In the genomic region with DNA sequence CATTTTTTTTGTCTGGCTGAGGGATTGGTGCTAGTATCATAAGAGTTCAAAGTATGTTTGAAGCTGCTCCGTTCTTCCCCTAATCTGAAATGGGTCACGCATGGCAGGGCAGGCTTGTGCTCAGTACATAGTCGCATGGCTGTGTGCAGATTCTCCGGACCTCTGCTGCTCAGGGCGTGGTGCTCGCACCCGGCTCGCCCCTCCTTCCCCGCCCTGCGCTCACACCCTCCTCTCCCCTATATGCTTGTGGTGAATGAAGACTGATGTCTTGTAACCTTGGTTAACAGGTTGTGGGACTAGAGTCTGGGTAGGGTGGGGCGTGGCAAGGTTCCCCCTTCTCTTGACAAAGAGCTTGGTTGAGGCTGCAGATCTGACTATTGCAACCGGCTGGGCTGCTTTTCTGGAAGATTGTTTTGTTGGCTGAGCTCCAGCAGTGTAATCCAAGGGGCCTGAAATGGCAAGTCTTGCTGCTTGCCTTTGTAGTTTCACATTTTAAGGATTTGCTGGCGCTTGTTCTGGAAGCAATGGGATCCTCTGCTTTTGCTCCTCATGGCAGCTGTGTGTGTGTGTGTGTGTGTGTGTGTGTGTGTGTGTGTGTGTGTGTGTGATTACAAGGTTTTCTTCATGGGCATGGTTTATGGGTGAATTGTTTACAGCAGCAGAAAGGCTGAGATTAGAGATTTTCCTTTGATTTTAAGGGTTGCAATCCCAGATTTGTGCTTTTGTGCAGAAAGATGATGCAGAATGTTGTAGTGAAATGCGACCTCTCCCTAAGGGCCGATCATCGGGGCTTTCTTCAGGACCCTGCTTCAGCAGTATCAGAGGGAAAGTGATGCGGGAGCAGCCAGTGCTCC, we compare ENCODE assay signal across 8 mouse cellular contexts.
A peak's percentile ranks its signal among the peaks of the same experiment; 100 is the strongest.
DNase-seq lines count a peak whose midpoint lies in the region; ATAC-seq and TF ChIP-seq lines count a peak whose summit lies in the region.

No protein-coding gene starts in this region.

- no peak overlapping the region for H3K27ac ChIP-seq in cerebellum, adult 2 months (ENCODE audit: insufficient read depth, low read length)
- peak overlapping the region; percentile 51; the same call in 1 of the 2 replicates for H3K27ac ChIP-seq in liver, embryonic 15.5 days (replicated peaks)

- DNase-seq in cerebellum, adult 2 months, result peak; percentile 29 to 35
- no peak for DNase-seq in cerebellum, adult 9-11 months
- DNase-seq in cerebellum, postnatal 25 days, result peak; percentile 56 to 63
- DNase-seq in gastrocnemius, postnatal 36 days, result peak; percentile 56 to 64
- peak; percentile 74 for DNase-seq in naive thymus-derived CD4-positive, alpha-beta T cell, adult 2 months (ENCODE audit: low read depth)
- peak; percentile 22 to 52 for DNase-seq in thymus, adult 18-20 months

- TF ChIP-seq POLR2A in cerebellum, adult 2 months (IDR thresholded peaks at IDR 0.05; ENCODE audit: borderline replicate concordance, insufficient read depth, low read length), result no peak

- WGBS in cerebellum, adult 2 months, result 32% methylated on average over 17 of the region's 17 CpGs
- 17% methylated on average over 17 of the region's 17 CpGs for WGBS in liver, embryonic 15.5 days (ENCODE audit: insufficient replicate concordance)

- H3K9me3 ChIP-seq in liver, embryonic 15.5 days (replicated peaks), result no peaks in the 10 kb centered on the region

- peak; percentile 54 for ATAC-seq in inflammation-experienced regulatory T-cells, adult 6 months
- no peak for ATAC-seq in liver, embryonic 15.5 days (ENCODE audit: insufficient read depth)

- peak overlapping the region; percentile 36 for H3K4me3 ChIP-seq in cerebellum, adult 2 months (replicated peaks; ENCODE audit: insufficient read depth, low read depth, low read length)
- H3K4me3 ChIP-seq in liver, embryonic 15.5 days (replicated peaks), result no peak overlapping the region

- peak overlapping the region; percentile 38 for H3K4me2 ChIP-seq in liver, embryonic 15.5 days

- peaks cover 6% of the 10 kb centered on the region; the same call in 1 of the 2 replicates for H3K4me1 ChIP-seq in cerebellum, adult 2 months (ENCODE audit: control insufficient read depth, insufficient read depth, low read length)
- peaks cover 12% of the 10 kb centered on the region for H3K4me1 ChIP-seq in liver, embryonic 15.5 days (replicated peaks)

- no peak overlapping the region for H3K9ac ChIP-seq in liver, embryonic 15.5 days

- no peak for TF ChIP-seq CTCF in cerebellum, adult 2 months (IDR thresholded peaks at IDR 0.05; ENCODE audit: borderline replicate concordance, insufficient read depth, low read depth, low read length)

- H3K36me3 ChIP-seq in liver, embryonic 15.5 days (replicated peaks), result no peaks in the 10 kb centered on the region

- no peaks in the 10 kb centered on the region for H3K27me3 ChIP-seq in cerebellum, adult 2 months (ENCODE audit: control insufficient read depth, insufficient read depth, low read length)
- peaks cover 34% of the 10 kb centered on the region for H3K27me3 ChIP-seq in liver, embryonic 15.5 days

- intact Hi-C loops in gastrocnemius, postnatal 36 days (cut with DNase I), result loop anchor here (5.0 kb wide), 1 partner anchor 74 kb away; a partner anchor contains a TSS
